Mouse (Mus musculus) brown adipose tissue, adult 24 weeks (tissue): ENCODE measurements at regions not wholly inside any gene's neighbourhood (a gene's known extent, or its start where the extent isn't known, plus 50 kb on each side); places are given as distances from the start of the nearest gene placed in this dataset.
A peak's percentile ranks its signal among the peaks of the same experiment; 100 is the strongest.

Experiments
- H3K27ac ChIP-seq: fragments of 200-500 bp; replicated peaks from 2 replicates; pipeline ENCODE4 v1.5.1; 2012; ENCODE audit warnings: low read depth, mild to moderate bottlenecking, low read length
- H3K4me1 ChIP-seq: fragments of 200-500 bp; 2 replicates; pipeline ENCODE4 v1.6.1; 2012; ENCODE audit warnings: low read length, mixed read lengths; ENCODE audit not compliant: control insufficient read depth, insufficient read depth, insufficient read length
- H3K4me3 ChIP-seq: fragments of 200-500 bp; 2 replicates; pipeline ENCODE4 v1.5.1; 2012; ENCODE audit warnings: low read depth, mild to moderate bottlenecking, low read length, moderate library complexity; ENCODE audit not compliant: insufficient read depth

GRCm38 (mm10) chr11:117427808-117428510 lies 56.2 kb upstream of the Gm11733 start:
- Histone ChIP-seq H3K4me3 (no peak overlapping the region), H3K27ac (peak overlapping the region; percentile 25; the same call in 1 of the 2 replicates), H3K4me1 (no peaks in the 10 kb centered on the region)

- Histone ChIP-seq H3K4me1 (no peaks in the 10 kb centered on the region), H3K4me3 (no peak overlapping the region), H3K27ac (no peak overlapping the region)
Observed at GRCm38 (mm10) chr11:117429326-117429752, 54.8 kb upstream of the Gm11733 start.

- Histone ChIP-seq H3K27ac (no peak overlapping the region), H3K4me1 (no peaks in the 10 kb centered on the region)
Observed at GRCm38 (mm10) chr11:117429894-117430293, 54.3 kb upstream of the Gm11733 start.

GRCm38 (mm10) chr11:117434056-117434455 lies 50.1 kb upstream of the Gm11733 start:
- Histone ChIP-seq H3K27ac (no peak overlapping the region), H3K4me3 (no peak overlapping the region), H3K4me1 (no peaks in the 10 kb centered on the region)

More at GRCm38 (mm10) chr11:117429894-117430293, 54.3 kb upstream of the Gm11733 start:
- H3K4me3 ChIP-seq, result no peak overlapping the region
